ENCODE assay signal across 9 mouse cellular contexts in genomic region chr1:23792737-23793533, GRCm38 (mm10). TPM values are rescaled to one million over a fixed set of nuclear protein-coding genes. Genes with fewer than 3 reads are reported as not detected.
A peak's percentile ranks its signal among the peaks of the same experiment; 100 is the strongest.
DNase-seq lines count a peak whose midpoint lies in the region; ATAC-seq and TF ChIP-seq lines count a peak whose summit lies in the region.
"Had no signal": no experiment of that assay in that cellular context is flagged by ENCODE, and none has a peak within 500 bp of the region (broad histone marks: within the 10 kb centered on the region; RNA-seq: fewer than 3 reads in every experiment).

No protein-coding gene starts in this region.

- H3K36me3 ChIP-seq in hindbrain, postnatal 0 days (ENCODE audit: insufficient read depth, low read length), result no peaks in the 10 kb centered on the region
- no peaks in the 10 kb centered on the region for H3K36me3 ChIP-seq in midbrain, embryonic 12.5 days

- H3K9me3 ChIP-seq in hindbrain, postnatal 0 days (ENCODE audit: low read length), result no peaks in the 10 kb centered on the region
- H3K9me3 ChIP-seq in midbrain, embryonic 12.5 days, result no peaks in the 10 kb centered on the region

- intact Hi-C loops in left cerebral cortex, adult 2 months (cut with DNase I), result loop anchor here (2.0 to 10.0 kb wide), 3 partner anchors 30 to 468 kb away; no protein-coding TSS in a partner anchor

- no peak overlapping the region for H3K4me2 ChIP-seq in hindbrain, postnatal 0 days (ENCODE audit: low read depth, low read length)
- H3K4me2 ChIP-seq in midbrain, embryonic 12.5 days (replicated peaks), result no peak overlapping the region

- no peak overlapping the region for H3K27ac ChIP-seq in cerebellum, adult 2 months (ENCODE audit: insufficient read depth, low read length)
- H3K27ac ChIP-seq in hindbrain, postnatal 0 days, result no peak overlapping the region
- no peak overlapping the region for H3K27ac ChIP-seq in left cerebral cortex, adult 2 months
- no peak overlapping the region for H3K27ac ChIP-seq in midbrain, embryonic 12.5 days (replicated peaks)

- H3K9ac ChIP-seq in hindbrain, postnatal 0 days (replicated peaks; ENCODE audit: low read length), result no peak overlapping the region
- no peak overlapping the region for H3K9ac ChIP-seq in midbrain, embryonic 12.5 days (replicated peaks)

- peak; percentile 82 for ATAC-seq in hindbrain, postnatal 0 days
- ATAC-seq in midbrain, embryonic 12.5 days (ENCODE audit: low FRiP score, low read depth), result peak; percentile 82

- 62% methylated on average over 11 of the region's 11 CpGs for WGBS in cerebellum, adult 2 months
- whole genome bisulfite sequencing in hindbrain, postnatal 0 days, result 57% methylated on average over 11 of the region's 11 CpGs
- 48% methylated on average over 11 of the region's 11 CpGs for WGBS in midbrain, embryonic 12.5 days

- peak; percentile 89 for TF ChIP-seq CTCF in cerebellum, adult 2 months (IDR thresholded peaks at IDR 0.05; ENCODE audit: borderline replicate concordance, insufficient read depth, low read depth, low read length)
- peak; percentile 84 for TF ChIP-seq CTCF in hindbrain, postnatal 0 days (IDR thresholded peaks at IDR 0.05; ENCODE audit: low read depth)
- TF ChIP-seq CTCF in left cerebral cortex, adult 2 months (IDR thresholded peaks at IDR 0.05), result peak; percentile 90

- no peak overlapping the region for H3K4me3 ChIP-seq in cerebellum, adult 2 months (replicated peaks; ENCODE audit: insufficient read depth, low read depth, low read length)
- no peak overlapping the region for H3K4me3 ChIP-seq in hindbrain, postnatal 0 days (ENCODE audit: low read length)
- H3K4me3 ChIP-seq in left cerebral cortex, adult 2 months, result no peak overlapping the region
- no peak overlapping the region for H3K4me3 ChIP-seq in midbrain, embryonic 12.5 days
- H3K4me3 ChIP-seq: myocyte had no signal

- H3K27me3 ChIP-seq in cerebellum, adult 2 months (ENCODE audit: control insufficient read depth, insufficient read depth, low read length), result no peaks in the 10 kb centered on the region
- no peaks in the 10 kb centered on the region for H3K27me3 ChIP-seq in hindbrain, postnatal 0 days (ENCODE audit: insufficient read depth, low read length)
- no peaks in the 10 kb centered on the region for H3K27me3 ChIP-seq in midbrain, embryonic 12.5 days

- no peaks in the 10 kb centered on the region for H3K4me1 ChIP-seq in cerebellum, adult 2 months (ENCODE audit: control insufficient read depth, insufficient read depth, low read length)
- H3K4me1 ChIP-seq in hindbrain, postnatal 0 days (ENCODE audit: insufficient read depth, low read length), result no peaks in the 10 kb centered on the region
- no peaks in the 10 kb centered on the region for H3K4me1 ChIP-seq in midbrain, embryonic 12.5 days

- peak; percentile 45 for DNase-seq in WW6 (ENCODE audit: low read depth, low spot score)
- peak; percentile 68 to 77 for DNase-seq in cerebellum, adult 2 months
- DNase-seq in forelimb bud, embryonic 11.5 days (ENCODE audit: low read depth, low spot score), result peak; percentile 78
- DNase-seq in hindbrain, postnatal 0 days (ENCODE audit: low spot score), result peak; percentile 81
- DNase-seq in left cerebral cortex, adult 2 months (ENCODE audit: extremely low spot score in 1 of 2, low spot score in 2 of 2), result peak; percentile 54 to 74
- DNase-seq in skeletal muscle tissue, adult 2 months (ENCODE audit: low read depth, low spot score), result peak; percentile 15
- peak; percentile 23 for DNase-seq in yolk sac, embryonic 10.5 days (ENCODE audit: low spot score)

- no peak for TF ChIP-seq POLR2A in cerebellum, adult 2 months (IDR thresholded peaks at IDR 0.05; ENCODE audit: borderline replicate concordance, insufficient read depth, low read length)

RNA-seq across cellular contexts. Expression of gene B3gat2, which starts 31.4 kb away (rescaled TPM):
- polyA plus RNA-seq in cerebellum, adult 2 months (2012; rRNA removed), result 9.5 and 9.6 TPM in 2 replicates
- total RNA-seq in hindbrain, postnatal 0 days (2014; rRNA removed), result 34.9 and 37.7 TPM in 2 replicates
- polyA plus RNA-seq in hindbrain, postnatal 0 days (2015; fragmentation: Nextera tagmentation; extraction: Ambion mirVana), result 15.3 and 15.6 TPM in 2 replicates
- 1 to 10 TPM; 6.9 to 8.5 TPM for total RNA-seq in left cerebral cortex, adult 2 months (2021)
- polyA plus RNA-seq in midbrain, embryonic 12.5 days (2016; fragmentation: Nextera tagmentation; extraction: Ambion mirVana), result 1.9 and 2.1 TPM in 2 replicates

Comparison
In these comparisons a context has a peak if more than half of its experiments do, and no peak if none do; other contexts are left out.
1. DNase-seq: peak in every context shown above with its lines; median percentile 81 in hindbrain, postnatal 0 days; 78 in forelimb bud, embryonic 11.5 days; 72 in cerebellum, adult 2 months; 64 in left cerebral cortex, adult 2 months; 45 in WW6; 23 in yolk sac, embryonic 10.5 days; 15 in skeletal muscle tissue, adult 2 months.